In the genomic region with DNA sequence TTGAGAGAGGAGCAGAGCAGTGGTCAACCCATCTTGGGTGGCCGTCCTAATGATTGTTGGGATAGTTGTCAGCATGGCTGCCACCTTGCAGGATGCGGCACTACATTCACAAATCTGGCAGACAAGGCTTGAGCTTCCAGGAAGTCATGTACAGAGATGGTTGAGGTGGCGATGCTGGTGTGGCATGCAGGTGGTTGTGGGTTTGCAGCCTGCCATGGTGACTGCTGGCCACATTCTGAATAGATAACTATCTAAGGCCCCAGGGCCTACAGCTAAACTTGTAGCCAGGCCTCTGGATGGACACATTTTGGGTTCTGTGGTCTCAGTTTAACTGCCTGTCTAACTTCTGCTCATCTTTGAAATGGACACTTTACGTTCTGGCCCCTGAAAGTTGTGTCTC, we compare ENCODE assay signal across 24 mouse cellular contexts.
DNase-seq lines count a peak whose midpoint lies in the region; ATAC-seq and TF ChIP-seq lines count a peak whose summit lies in the region.
"Had no signal": no experiment of that assay in that cellular context is flagged by ENCODE, and none has a peak within 500 bp of the region (broad histone marks: within the 10 kb centered on the region; RNA-seq: fewer than 3 reads in every experiment).

No protein-coding gene starts in this region.

- WGBS in kidney, embryonic 16.5 days = 89% methylated on average over 4 of the region's 4 CpGs
- 91% methylated on average over 4 of the region's 4 CpGs for WGBS in midbrain, postnatal 0 days

- no peaks in the 10 kb centered on the region for H3K27me3 ChIP-seq in kidney, embryonic 16.5 days (ENCODE audit: insufficient read depth, low read length)
- no peaks in the 10 kb centered on the region for H3K27me3 ChIP-seq in midbrain, postnatal 0 days (ENCODE audit: insufficient read depth, low read length)
- H3K27me3 ChIP-seq: CH12.LX, Patski had no signal

- no peak for TF ChIP-seq CTCF in midbrain, postnatal 0 days (IDR thresholded peaks at IDR 0.05)

- no peak overlapping the region for H3K9ac ChIP-seq in kidney, embryonic 16.5 days (replicated peaks; ENCODE audit: low read length)
- no peak overlapping the region for H3K9ac ChIP-seq in midbrain, postnatal 0 days (replicated peaks; ENCODE audit: low read length, poor library complexity, severe bottlenecking)

- H3K4me2 ChIP-seq in kidney, embryonic 16.5 days (replicated peaks; ENCODE audit: low read depth, low read length) = no peak overlapping the region
- no peak overlapping the region for H3K4me2 ChIP-seq in midbrain, postnatal 0 days (ENCODE audit: low read depth, low read length, poor library complexity, severe bottlenecking)

- H3K36me3 ChIP-seq in kidney, embryonic 16.5 days (ENCODE audit: insufficient read depth, low read length) = no peaks in the 10 kb centered on the region
- H3K36me3 ChIP-seq in midbrain, postnatal 0 days (ENCODE audit: insufficient read depth, low read length) = no peaks in the 10 kb centered on the region
- H3K36me3 ChIP-seq: G1E had no signal

- H3K9me3 ChIP-seq in kidney, embryonic 16.5 days (ENCODE audit: low read length) = no peaks in the 10 kb centered on the region
- no peaks in the 10 kb centered on the region for H3K9me3 ChIP-seq in midbrain, postnatal 0 days (ENCODE audit: low read length)

- peak; percentile 33 for ATAC-seq in megakaryocyte, adult 5-6 weeks (ENCODE audit: poor library complexity, severe bottlenecking)
- no peak for ATAC-seq in kidney, embryonic 16.5 days (ENCODE audit: low FRiP score, low TSS enrichment)
- no peak for ATAC-seq in midbrain, postnatal 0 days (ENCODE audit: low FRiP score)
- ATAC-seq: activated CD4-positive, CD25-positive, alpha-beta regulatory T cell, adult 4 months; CD4-positive, CD25-positive, alpha-beta regulatory T cell, adult 4 months; Patski had no signal

- peaks cover 9% of the 10 kb centered on the region; the same call in 1 of the 2 replicates for H3K4me1 ChIP-seq in kidney, embryonic 16.5 days (ENCODE audit: insufficient read depth, low read length)
- H3K4me1 ChIP-seq in midbrain, postnatal 0 days (ENCODE audit: insufficient read depth, low read length) = no peaks in the 10 kb centered on the region

- H3K27ac ChIP-seq in kidney, embryonic 16.5 days (ENCODE audit: low read length) = no peak overlapping the region
- no peak overlapping the region for H3K27ac ChIP-seq in midbrain, postnatal 0 days (ENCODE audit: low read depth, low read length)

- no peak overlapping the region for H3K4me3 ChIP-seq in kidney, embryonic 16.5 days (ENCODE audit: low read length)
- H3K4me3 ChIP-seq in midbrain, postnatal 0 days (ENCODE audit: low read depth, low read length) = no peak overlapping the region

- DNase-seq in 416B (ENCODE audit: low read depth) = peak; percentile 31
- DNase-seq in CD4-positive helper T cell, adult 2 months (ENCODE audit: low read depth, low spot score) = peak; percentile 41
- peak; percentile 60 to 74 for DNase-seq in natural killer cell, adult 2 months (ENCODE audit: low spot score in 2 of 2)
- DNase-seq in testis, postnatal 14 days (ENCODE audit: low spot score) = no peak
- no peak for DNase-seq in neural tube, embryonic 10.5 days (ENCODE audit: extremely low spot score, low spot score)
- DNase-seq in midbrain, postnatal 0 days (ENCODE audit: low spot score) = no peak
- DNase-seq: adrenal gland, adult 2 months; adrenal gland, adult 8-10 months; adrenal gland, postnatal 10 days; adrenal gland, postnatal 14 days; adrenal gland, postnatal 25 days; adrenal gland, postnatal 36 days; B cell, adult 2 months; cerebellum, adult 11 months; cerebellum, adult 11-12 months; cerebellum, adult 18-20 months; cerebellum, adult 2 months had no signal

Comparison
In these comparisons a context has a peak if more than half of its experiments do, and no peak if none do; other contexts are left out.
1. DNase-seq: peak in 416B (single experiment), CD4-positive helper T cell, adult 2 months (single experiment) and natural killer cell, adult 2 months (2 of 2); none in testis, postnatal 14 days (single experiment), neural tube, embryonic 10.5 days (single experiment) and midbrain, postnatal 0 days (single experiment).